Mouse (Mus musculus): ENCODE measurements at regions not wholly inside any gene's neighbourhood (a gene's known extent, or its start where the extent isn't known, plus 50 kb on each side); places are given as distances from the start of the nearest gene placed in this dataset.
"Not testable (repeated sequence)": the region's sequence is repeated elsewhere in the genome, so short reads cannot be mapped to it uniquely, and the experiment has no call there.

GRCm38 (mm10) chr5:4344458-4344857 lies 152.3 kb downstream of the Mterf1b start:
- no peak for DNase-seq
- intact Hi-C loops (cut with DNase I; ENCODE audit: low total_unique reads), result no loop called here

DNA sequence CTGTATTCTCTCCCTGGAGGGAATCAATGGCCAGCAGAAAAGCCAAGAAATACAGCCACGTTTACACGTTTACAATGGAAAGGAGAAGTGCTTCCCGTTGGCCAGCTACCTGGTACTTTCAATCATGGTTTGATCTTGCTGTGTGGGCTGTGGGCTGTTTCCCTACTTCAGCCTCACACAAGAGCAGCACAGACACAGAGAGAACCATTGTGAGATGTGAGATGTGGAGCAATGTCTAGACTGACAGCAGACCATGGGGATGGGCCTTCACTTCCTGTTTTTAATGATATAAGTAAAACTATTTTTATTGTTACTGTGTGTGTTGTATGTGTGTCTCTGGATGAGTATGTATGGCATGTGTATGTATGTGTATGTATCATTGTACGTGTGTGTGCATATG lies 156.2 kb downstream of the Mterf1b start:
- no peak for DNase-seq
- intact Hi-C loops (cut with DNase I; ENCODE audit: low total_unique reads), result no loop called here

GRCm38 (mm10) chr5:4349943-4350342 lies 157.8 kb downstream of the Mterf1b start:
- DNase-seq, result no peak
- intact Hi-C loops (cut with DNase I; ENCODE audit: low total_unique reads), result no loop called here

DNA sequence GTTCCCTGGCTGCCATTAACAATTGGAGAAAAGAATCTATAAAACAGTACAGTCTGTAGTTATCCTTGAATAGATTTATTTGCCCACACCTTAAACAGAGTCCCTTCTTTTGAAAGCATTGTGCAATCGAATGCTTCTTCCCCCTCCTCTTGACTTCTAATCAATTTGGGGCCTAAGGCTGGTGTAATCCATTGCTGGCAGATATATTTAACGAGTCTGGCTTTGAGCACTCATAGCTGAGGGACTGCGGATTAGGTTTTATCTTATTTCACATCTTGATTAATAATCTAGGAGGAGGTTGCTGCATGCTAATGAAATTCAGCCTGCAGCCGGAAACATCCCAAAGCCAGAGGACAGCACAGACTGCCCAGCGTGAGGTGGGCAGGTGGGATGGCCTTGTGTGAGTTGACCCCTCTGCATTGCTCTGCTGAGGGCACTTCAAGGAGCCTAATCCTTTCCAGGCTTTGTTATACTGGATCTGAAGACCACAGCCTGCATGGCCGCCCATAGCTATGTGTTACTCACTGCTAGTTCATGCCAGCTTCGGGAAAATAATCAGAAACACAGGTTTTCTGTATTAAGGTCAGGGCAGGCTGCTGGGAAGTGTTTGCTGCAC lies 163.6 kb downstream of the Mterf1b start:
- DNase-seq, result no peak
- intact Hi-C loops (cut with DNase I; ENCODE audit: low total_unique reads), result no loop called here

GRCm38 (mm10) chr5:4356555-4357273 lies 164.5 kb downstream of the Mterf1b start:
- intact Hi-C loops (cut with DNase I; ENCODE audit: low total_unique reads); DNase-seq: not testable (repeated sequence)

DNA sequence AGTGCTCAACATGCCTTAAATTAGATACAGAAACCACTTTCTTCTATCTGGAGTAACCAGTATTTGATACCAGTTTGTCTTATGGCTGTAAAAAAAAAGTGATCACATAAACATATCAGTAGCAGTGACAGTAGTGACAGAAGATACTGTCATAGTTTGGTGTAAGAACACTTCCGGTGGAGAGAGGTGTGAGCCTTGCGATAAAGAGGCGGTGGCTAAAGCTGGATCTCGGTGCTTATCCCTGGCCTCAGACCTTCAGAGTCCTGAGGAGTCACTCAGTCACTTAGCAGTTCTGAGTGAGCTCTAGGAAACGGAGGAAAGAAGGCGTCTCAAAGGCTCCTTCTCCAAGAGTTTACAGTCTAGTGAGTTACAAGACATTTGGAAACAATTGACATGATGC lies 169.4 kb downstream of the Mterf1b start:
- DNase-seq; intact Hi-C loops (cut with DNase I; ENCODE audit: low total_unique reads): not testable (repeated sequence)

GRCm38 (mm10) chr5:4384719-4385118 lies 192.6 kb downstream of the Mterf1b start:
- intact Hi-C loops (cut with DNase I; ENCODE audit: low total_unique reads); DNase-seq: not testable (repeated sequence)

- intact Hi-C loops (cut with DNase I; ENCODE audit: low total_unique reads), result no loop called here
- DNase-seq, result no peak
Measured at GRCm38 (mm10) chr5:4391083-4391482, 198.9 kb downstream of the Mterf1b start.

- DNase-seq; intact Hi-C loops (cut with DNase I; ENCODE audit: low total_unique reads): not testable (repeated sequence)
Measured at GRCm38 (mm10) chr5:4394353-4395052, 202.3 kb downstream of the Mterf1b start.

- intact Hi-C loops (cut with DNase I; ENCODE audit: low total_unique reads), result no loop called here
- no peak for DNase-seq
Measured at GRCm38 (mm10) chr5:4398087-4398486, 205.9 kb downstream of the Mterf1b start.

DNA sequence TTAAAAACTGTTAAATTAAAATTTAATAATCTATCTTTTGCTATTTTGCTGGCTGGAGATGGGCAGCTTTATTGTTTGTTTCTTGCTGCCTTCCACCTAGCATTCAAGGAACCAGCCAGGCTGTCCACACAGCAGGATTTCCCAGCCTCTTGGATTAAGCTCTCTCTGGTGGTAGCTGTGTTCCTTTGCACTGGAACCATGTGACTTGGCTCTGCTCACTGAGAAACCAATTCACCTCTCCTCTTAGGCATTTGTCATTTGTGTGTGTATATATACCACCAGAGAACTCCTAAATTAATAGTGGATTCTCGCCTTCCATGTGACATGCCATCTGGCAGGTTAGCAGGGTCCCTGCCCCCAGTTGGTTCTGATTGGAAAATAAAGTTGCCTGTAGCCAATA lies 225.6 kb downstream of the Mterf1b start:
- DNase-seq, result no peak
- intact Hi-C loops (cut with DNase I; ENCODE audit: low total_unique reads), result no loop called here

All from gastrocnemius, postnatal 14 days (tissue).